Mouse (Mus musculus): ENCODE results near the gene Csrnp1. TPM values are rescaled to one million over a fixed set of nuclear protein-coding genes. Genes with fewer than 3 reads are reported as not detected.

The Csrnp1 gene
- polyA plus RNA-seq, 1 experiment, result 9.2 TPM

DNA sequence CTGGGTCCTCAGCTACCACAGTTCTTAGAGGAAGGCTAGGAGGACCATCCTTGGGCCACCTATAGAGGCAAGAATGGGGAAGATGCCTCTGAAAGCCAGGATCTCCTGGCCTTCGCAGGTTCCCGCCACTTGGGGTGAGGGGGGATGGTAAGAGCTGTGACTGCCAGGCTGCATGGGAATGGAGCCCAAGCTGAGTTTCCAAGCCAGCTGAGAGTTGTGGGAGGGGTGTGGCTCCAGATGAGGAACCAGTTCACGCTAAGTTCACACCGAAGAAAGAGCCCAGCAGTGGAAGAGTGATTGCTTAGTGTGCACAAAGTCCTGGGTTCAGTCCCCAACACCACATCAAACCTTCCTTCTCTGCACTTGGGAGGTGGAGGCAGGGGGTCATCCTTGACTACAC lies 22.2 kb downstream of the Csrnp1 start:
- Histone ChIP-seq H3K4me2 (ENCODE audit: low read depth) (no peak overlapping the region), H3K79me2 (ENCODE audit: control insufficient read depth, insufficient read depth) (no peaks in the 10 kb centered on the region), H3K36me3 (ENCODE audit: control insufficient read depth, insufficient read depth) (no peaks in the 10 kb centered on the region), H3K4me3 (no peak overlapping the region), H3ac (ENCODE audit: control insufficient read depth, insufficient read length) (no peak overlapping the region), H3K27me3 (ENCODE audit: control insufficient read depth, insufficient read depth, insufficient read length) (no peaks in the 10 kb centered on the region)
- TF ChIP-seq CEBPB (IDR thresholded peaks at IDR 0.05; ENCODE audit: insufficient read depth, poor library complexity, severe bottlenecking) (no peak), POLR2A (IDR thresholded peaks at IDR 0.05; ENCODE audit: insufficient read length, low read depth) (no peak), MYOD1 (IDR thresholded peaks at IDR 0.05; ENCODE audit: control insufficient read depth in 1 of 3, insufficient read length in 2 of 3, low read depth in 2 of 3) (no peak), USF1 (IDR thresholded peaks at IDR 0.05; ENCODE audit: low read depth) (no peak)

DNA sequence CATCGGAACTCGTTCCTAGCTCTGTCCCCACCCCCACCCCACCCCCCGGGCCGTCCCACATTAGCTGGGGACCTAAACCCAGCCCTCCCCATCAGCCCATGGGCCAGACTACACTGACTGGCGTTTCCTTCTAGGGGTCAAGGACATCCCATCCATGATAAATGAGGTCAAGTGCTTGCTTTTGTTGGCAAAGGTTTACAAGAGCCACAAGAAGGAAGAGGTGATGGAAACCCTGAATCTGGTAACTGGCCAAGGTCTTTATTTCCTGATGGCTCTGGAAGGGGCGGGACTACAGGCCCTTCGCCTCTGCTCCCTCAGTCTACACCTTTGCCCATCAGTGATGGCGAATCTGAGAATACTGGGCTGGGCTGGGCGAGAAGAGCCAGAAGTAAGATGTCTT lies 25.6 kb downstream of the Csrnp1 start:
- no peak overlapping the region for H3K4me2 ChIP-seq (ENCODE audit: low read depth)
- H3K4me3 ChIP-seq, result no peak overlapping the region
- TF ChIP-seq TCF3 (IDR thresholded peaks at IDR 0.05; ENCODE audit: insufficient read length, low read depth), result no peak
- TF ChIP-seq POLR2A (IDR thresholded peaks at IDR 0.05; ENCODE audit: insufficient read length, low read depth), result no peak
- TF ChIP-seq MYOG (IDR thresholded peaks at IDR 0.05; ENCODE audit: control insufficient read depth in 1 of 3, insufficient read depth in 1 of 3, insufficient read length in 2 of 3, low read depth in 2 of 3), result no peak
- no peak for TF ChIP-seq CEBPB (IDR thresholded peaks at IDR 0.05; ENCODE audit: insufficient read depth, poor library complexity, severe bottlenecking)
- no peak for TF ChIP-seq E2F4 (IDR thresholded peaks at IDR 0.05; ENCODE audit: insufficient read depth)
- no peak for TF ChIP-seq MAX (IDR thresholded peaks at IDR 0.05; ENCODE audit: low read depth)
- no peak for TF ChIP-seq USF1 (IDR thresholded peaks at IDR 0.05; ENCODE audit: low read depth)
- TF ChIP-seq MYOD1 (IDR thresholded peaks at IDR 0.05; ENCODE audit: control insufficient read depth in 1 of 3, insufficient read length in 2 of 3, low read depth in 2 of 3), result no peak
- TF ChIP-seq SRF (IDR thresholded peaks at IDR 0.05; ENCODE audit: control insufficient read depth, insufficient read length, low read depth), result no peak
- TF ChIP-seq REST (IDR thresholded peaks at IDR 0.05; ENCODE audit: insufficient read depth, insufficient read length), result no peak
- TF ChIP-seq TCF12 (IDR thresholded peaks at IDR 0.05; ENCODE audit: insufficient read depth, poor library complexity, severe bottlenecking), result no peak
- no peak for TF ChIP-seq POLR2AphosphoS2 (IDR thresholded peaks at IDR 0.05; ENCODE audit: insufficient read length, low read depth)
- no peak overlapping the region for H3ac ChIP-seq (ENCODE audit: control insufficient read depth, insufficient read length)
- H3K27me3 ChIP-seq (ENCODE audit: control insufficient read depth, insufficient read depth, insufficient read length), result no peaks in the 10 kb centered on the region
- H3K79me2 ChIP-seq (ENCODE audit: control insufficient read depth, insufficient read depth), result no peaks in the 10 kb centered on the region
- no peaks in the 10 kb centered on the region for H3K36me3 ChIP-seq (ENCODE audit: control insufficient read depth, insufficient read depth)

GRCm38 (mm10) chr9:119951388-119951787 lies 33.1 kb downstream of the Csrnp1 start:
- Histone ChIP-seq H3K79me2 (ENCODE audit: control insufficient read depth, insufficient read depth) (no peaks in the 10 kb centered on the region), H3K4me3 (no peak overlapping the region), H3K4me2 (ENCODE audit: low read depth) (no peak overlapping the region), H3ac (ENCODE audit: control insufficient read depth, insufficient read length) (no peak overlapping the region), H3K27me3 (ENCODE audit: control insufficient read depth, insufficient read depth, insufficient read length) (peaks cover 10% of the 10 kb centered on the region), H3K36me3 (ENCODE audit: control insufficient read depth, insufficient read depth) (no peaks in the 10 kb centered on the region)
- TF ChIP-seq TCF12 (IDR thresholded peaks at IDR 0.05; ENCODE audit: insufficient read depth, poor library complexity, severe bottlenecking) (no peak), REST (IDR thresholded peaks at IDR 0.05; ENCODE audit: insufficient read depth, insufficient read length) (no peak), CEBPB (IDR thresholded peaks at IDR 0.05; ENCODE audit: insufficient read depth, poor library complexity, severe bottlenecking) (no peak), USF1 (IDR thresholded peaks at IDR 0.05; ENCODE audit: low read depth) (no peak), MYOG (IDR thresholded peaks at IDR 0.05; ENCODE audit: control insufficient read depth in 1 of 3, insufficient read depth in 1 of 3, insufficient read length in 2 of 3, low read depth in 2 of 3) (no peak), POLR2A (IDR thresholded peaks at IDR 0.05; ENCODE audit: insufficient read length, low read depth) (no peak), POLR2AphosphoS2 (IDR thresholded peaks at IDR 0.05; ENCODE audit: insufficient read length, low read depth) (no peak), TCF3 (IDR thresholded peaks at IDR 0.05; ENCODE audit: insufficient read length, low read depth) (no peak), MAX (IDR thresholded peaks at IDR 0.05; ENCODE audit: low read depth) (no peak), SRF (IDR thresholded peaks at IDR 0.05; ENCODE audit: control insufficient read depth, insufficient read length, low read depth) (no peak), MYOD1 (IDR thresholded peaks at IDR 0.05; ENCODE audit: control insufficient read depth in 1 of 3, insufficient read length in 2 of 3, low read depth in 2 of 3) (no peak), E2F4 (IDR thresholded peaks at IDR 0.05; ENCODE audit: insufficient read depth) (no peak)

- Histone ChIP-seq H3K27me3 (ENCODE audit: control insufficient read depth, insufficient read depth, insufficient read length) (peaks cover 11% of the 10 kb centered on the region), H3K36me3 (ENCODE audit: control insufficient read depth, insufficient read depth) (no peaks in the 10 kb centered on the region), H3ac (ENCODE audit: control insufficient read depth, insufficient read length) (no peak overlapping the region), H3K4me3 (no peak overlapping the region), H3K79me2 (ENCODE audit: control insufficient read depth, insufficient read depth) (no peaks in the 10 kb centered on the region), H3K4me2 (ENCODE audit: low read depth) (no peak overlapping the region)
- TF ChIP-seq E2F4 (IDR thresholded peaks at IDR 0.05; ENCODE audit: insufficient read depth) (no peak), REST (IDR thresholded peaks at IDR 0.05; ENCODE audit: insufficient read depth, insufficient read length) (no peak), TCF3 (IDR thresholded peaks at IDR 0.05; ENCODE audit: insufficient read length, low read depth) (no peak), USF1 (IDR thresholded peaks at IDR 0.05; ENCODE audit: low read depth) (no peak), SRF (IDR thresholded peaks at IDR 0.05; ENCODE audit: control insufficient read depth, insufficient read length, low read depth) (no peak), POLR2AphosphoS2 (IDR thresholded peaks at IDR 0.05; ENCODE audit: insufficient read length, low read depth) (no peak)
Measured at GRCm38 (mm10) chr9:119950434-119950833, 34.0 kb downstream of the Csrnp1 start.

DNA sequence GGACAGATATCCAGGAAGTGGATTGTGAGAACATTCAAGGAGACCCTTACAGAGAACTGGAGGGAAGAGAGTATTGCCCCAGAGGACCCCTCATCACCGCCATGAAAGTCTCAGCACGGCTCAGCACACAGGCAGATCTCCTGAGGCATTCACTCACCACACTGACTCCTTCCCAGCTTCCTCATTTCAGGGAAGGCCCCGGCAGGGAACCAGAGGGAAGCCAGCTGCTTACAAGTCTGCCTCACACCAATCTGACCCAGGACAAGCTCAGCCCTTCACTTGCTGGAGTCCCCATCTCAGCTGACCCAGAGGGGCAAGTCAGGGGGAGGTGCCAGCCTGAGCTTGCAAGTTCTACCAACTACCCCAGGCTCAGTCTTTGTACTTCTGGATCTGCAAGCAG lies 35.7 kb downstream of the Csrnp1 start:
- peaks cover 11% of the 10 kb centered on the region for H3K27me3 ChIP-seq (ENCODE audit: control insufficient read depth, insufficient read depth, insufficient read length)

More for the DNA sequence above, 35.7 kb downstream of the Csrnp1 start:
- no peaks in the 10 kb centered on the region for H3K36me3 ChIP-seq (ENCODE audit: control insufficient read depth, insufficient read depth)
- H3K4me2 ChIP-seq (ENCODE audit: low read depth), result no peak overlapping the region
- no peaks in the 10 kb centered on the region for H3K79me2 ChIP-seq (ENCODE audit: control insufficient read depth, insufficient read depth)
- no peak overlapping the region for H3ac ChIP-seq (ENCODE audit: control insufficient read depth, insufficient read length)
- TF ChIP-seq USF1 (IDR thresholded peaks at IDR 0.05; ENCODE audit: low read depth) (no peak), E2F4 (IDR thresholded peaks at IDR 0.05; ENCODE audit: insufficient read depth) (no peak), MAX (IDR thresholded peaks at IDR 0.05; ENCODE audit: low read depth) (no peak), MYOD1 (IDR thresholded peaks at IDR 0.05; ENCODE audit: control insufficient read depth in 1 of 3, insufficient read length in 2 of 3, low read depth in 2 of 3) (no peak), TCF3 (IDR thresholded peaks at IDR 0.05; ENCODE audit: insufficient read length, low read depth) (no peak)
- no peak overlapping the region for H3K4me3 ChIP-seq
